Mouse (Mus musculus) MEL (cell line): ENCODE results near the gene Ppp1r37. TPM values are rescaled to one million over a fixed set of nuclear protein-coding genes. Genes with fewer than 3 reads are reported as not detected.

Experiments
- DNase-seq: peaks from one replicate; pipeline ENCODE4 v3.0.0; 2011; ENCODE audit warnings: low read depth, low spot score
- H3K27ac ChIP-seq: 2 replicates; pipeline ENCODE4 v1.5.1; 2012; ENCODE audit warnings: low read depth, mild to moderate bottlenecking, control low read depth, low read length, moderate library complexity; ENCODE audit not compliant: control insufficient read depth
- H3K27me3 ChIP-seq, 2 experiments: fragments of 150-350 bp in 1 of 2; sonication (generic) in 1 of 2; 2 replicates each; pipeline ENCODE4 v1.6.1; 2012; ENCODE audit warnings: low read length in 2 of 2, mild to moderate bottlenecking in 2 of 2, improper control_type of control experiment in 1 of 2, moderate library complexity in 1 of 2; ENCODE audit not compliant: insufficient read depth in 2 of 2, control insufficient read depth in 1 of 2
- H3K36me3 ChIP-seq, 2 experiments: 2 replicates each; pipeline ENCODE4 v1.6.1; 2012 to 2014; ENCODE audit warnings: low read length in 2 of 2, improper control_type of control experiment in 1 of 2, inconsistent platforms in 1 of 2, mild to moderate bottlenecking in 1 of 2; ENCODE audit not compliant: insufficient read depth in 2 of 2, control insufficient read depth in 1 of 2
- H3K4me1 ChIP-seq, 2 experiments: fragments of 150-350 bp in 1 of 2; sonication (generic) in 1 of 2; 2 replicates each; pipeline ENCODE4 v1.6.1; 2012; ENCODE audit warnings: low read length in 2 of 2, improper control_type of control experiment in 1 of 2, mild to moderate bottlenecking in 1 of 2; ENCODE audit not compliant: insufficient read depth in 2 of 2, control insufficient read depth in 1 of 2
- H3K4me3 ChIP-seq, 2 experiments: fragments of 150-350 bp in 1 of 2; sonication (generic) in 1 of 2; 2 replicates each; pipeline ENCODE4 v1.5.1; 2012; ENCODE audit warnings: low read depth in 2 of 2, low read length in 2 of 2, mild to moderate bottlenecking in 2 of 2, moderate library complexity in 2 of 2, control low read depth in 1 of 2, improper control_type of control experiment in 1 of 2; ENCODE audit not compliant: control insufficient read depth in 1 of 2, insufficient read depth in 1 of 2
- H3K79me2 ChIP-seq: 2 replicates; pipeline ENCODE4 v1.6.1; 2012; ENCODE audit warnings: mild to moderate bottlenecking, low read length, moderate library complexity; ENCODE audit not compliant: control insufficient read depth, poor library complexity, insufficient read depth
- H3K9ac ChIP-seq: 2 replicates; pipeline ENCODE4 v1.6.1; 2012; ENCODE audit warnings: low read depth, mild to moderate bottlenecking, control low read depth, low read length, moderate library complexity; ENCODE audit not compliant: control insufficient read depth, poor library complexity, severe bottlenecking
- H3K9me3 ChIP-seq: fragments of 150-350 bp; sonication (generic); replicated peaks from 2 replicates; pipeline ENCODE4 v1.6.1; 2012; ENCODE audit warnings: mild to moderate bottlenecking, low read length, improper control_type of control experiment, moderate library complexity; ENCODE audit not compliant: insufficient read depth
- BHLHE40 ChIP-seq: IDR thresholded peaks from 2 replicates; pipeline ENCODE4 v1.6.1; 2012; ENCODE audit warnings: low read depth, mild to moderate bottlenecking, inconsistent platforms, low read length, improper control_type of control experiment, borderline replicate concordance
- CHD1 ChIP-seq: IDR thresholded peaks from 2 replicates; pipeline ENCODE4 v1.6.1; 2012; ENCODE audit warnings: low read depth, mild to moderate bottlenecking, inconsistent platforms, low read length, improper control_type of control experiment
- CTCF ChIP-seq, 3 experiments: IDR thresholded peaks in 2 of 3; conservative IDR thresholded peaks in 1 of 3; 2 replicates each; pipeline ENCODE4 v1.5.1; 2011 to 2012; ENCODE audit warnings: low read length in 3 of 3, low read depth in 2 of 3, mild to moderate bottlenecking in 2 of 3, improper control_type of control experiment in 1 of 3, inconsistent platforms in 1 of 3, mixed read lengths in 1 of 3, moderate library complexity in 1 of 3; ENCODE audit not compliant: control insufficient read depth in 1 of 3, insufficient read depth in 1 of 3, poor library complexity in 1 of 3, severe bottlenecking in 1 of 3
- E2F4 ChIP-seq: IDR thresholded peaks from 2 replicates; pipeline ENCODE4 v1.6.1; 2011; ENCODE audit warnings: low read depth, low read length, improper control_type of control experiment, borderline replicate concordance
- ELF1 ChIP-seq: IDR thresholded peaks from 2 replicates; pipeline ENCODE4 v1.6.1; 2014; ENCODE audit warnings: low read depth, mild to moderate bottlenecking, inconsistent platforms, low read length, improper control_type of control experiment, moderate library complexity
- EP300 ChIP-seq, 2 experiments: IDR thresholded peaks; 2 replicates each; pipeline ENCODE4 v1.6.1; 2011; ENCODE audit warnings: improper control_type of control experiment in 2 of 2, low read length in 2 of 2, low read depth in 1 of 2, mild to moderate bottlenecking in 1 of 2
- GABPA ChIP-seq: IDR thresholded peaks from 2 replicates; pipeline ENCODE4 v1.6.1; 2012; ENCODE audit warnings: low read depth, mild to moderate bottlenecking, inconsistent platforms, low read length, improper control_type of control experiment, moderate library complexity
- GATA1 ChIP-seq: IDR thresholded peaks from 2 replicates; pipeline ENCODE4 v1.6.1; 2011; ENCODE audit warnings: low read depth, low read length, improper control_type of control experiment
- HCFC1 ChIP-seq: IDR thresholded peaks from 2 replicates; pipeline ENCODE4 v1.6.1; 2012; ENCODE audit warnings: low read depth, mild to moderate bottlenecking, inconsistent platforms, low read length, improper control_type of control experiment, moderate library complexity
- KAT2A ChIP-seq: conservative IDR thresholded peaks from 2 replicates; pipeline ENCODE4 v1.6.1; 2012; ENCODE audit warnings: low read depth, low read length, improper control_type of control experiment, inconsistent platforms
- MAX ChIP-seq: IDR thresholded peaks from 2 replicates; pipeline ENCODE4 v1.6.1; 2011; ENCODE audit warnings: low read length, improper control_type of control experiment
- MAZ ChIP-seq: IDR thresholded peaks from 2 replicates; pipeline ENCODE4 v1.6.1; 2012; ENCODE audit warnings: low read depth, mild to moderate bottlenecking, inconsistent platforms, low read length, improper control_type of control experiment
- MXI1 ChIP-seq: IDR thresholded peaks from 2 replicates; pipeline ENCODE4 v1.6.1; 2011; ENCODE audit warnings: mild to moderate bottlenecking, low read depth, low read length, improper control_type of control experiment
- MYB ChIP-seq: IDR thresholded peaks from 2 replicates; pipeline ENCODE4 v1.6.1; 2011; ENCODE audit warnings: mild to moderate bottlenecking, low read depth, low read length, improper control_type of control experiment
- NRF1 ChIP-seq: IDR thresholded peaks from 2 replicates; pipeline ENCODE4 v1.6.1; 2014; ENCODE audit warnings: low read depth, mild to moderate bottlenecking, inconsistent platforms, low read length, improper control_type of control experiment, moderate library complexity; ENCODE audit not compliant: poor library complexity, insufficient read depth, severe bottlenecking
- POLR2A ChIP-seq, 2 experiments: IDR thresholded peaks; 2 replicates each; pipeline ENCODE4 v1.6.1; 2011 to 2012; ENCODE audit warnings: low read length in 2 of 2, mild to moderate bottlenecking in 2 of 2, control low read depth in 1 of 2, improper control_type of control experiment in 1 of 2, low read depth in 1 of 2, moderate library complexity in 1 of 2; ENCODE audit not compliant: control insufficient read depth in 1 of 2, insufficient read depth in 1 of 2, poor library complexity in 1 of 2
- POLR2AphosphoS2 ChIP-seq: IDR thresholded peaks from 2 replicates; pipeline ENCODE4 v1.6.1; 2011; ENCODE audit warnings: low read length, improper control_type of control experiment
- POLR2AphosphoS5 ChIP-seq: IDR thresholded peaks from 2 replicates; pipeline ENCODE4 v1.6.1; 2012; ENCODE audit warnings: low read depth, borderline replicate concordance, mild to moderate bottlenecking, inconsistent platforms, low read length, moderate library complexity, mixed read lengths
- RAD21 ChIP-seq: IDR thresholded peaks from 2 replicates; pipeline ENCODE4 v1.6.1; 2011; ENCODE audit warnings: mild to moderate bottlenecking, low read depth, low read length, improper control_type of control experiment
- RCOR1 ChIP-seq: IDR thresholded peaks from 2 replicates; pipeline ENCODE4 v1.6.1; 2012; ENCODE audit warnings: low read depth, mild to moderate bottlenecking, inconsistent platforms, low read length, improper control_type of control experiment
- SIN3A ChIP-seq: IDR thresholded peaks from 2 replicates; pipeline ENCODE4 v1.6.1; 2012; ENCODE audit warnings: low read length, improper control_type of control experiment, inconsistent platforms
- SMC3 ChIP-seq: IDR thresholded peaks from 2 replicates; pipeline ENCODE4 v1.6.1; 2011; ENCODE audit warnings: low read depth, low read length, improper control_type of control experiment
- TAL1 ChIP-seq: IDR thresholded peaks from 2 replicates; pipeline ENCODE4 v1.6.1; 2012; ENCODE audit warnings: mild to moderate bottlenecking, inconsistent platforms, low read length, moderate library complexity, mixed read lengths
- TBP ChIP-seq: IDR thresholded peaks from 2 replicates; pipeline ENCODE4 v1.8.0; 2011; ENCODE audit warnings: low read depth, low read length, improper control_type of control experiment
- TCF12 ChIP-seq: IDR thresholded peaks from 2 replicates; pipeline ENCODE4 v1.6.1; 2014; ENCODE audit warnings: low read depth, mild to moderate bottlenecking, inconsistent platforms, low read length, improper control_type of control experiment, moderate library complexity
- UBTF ChIP-seq: IDR thresholded peaks from 2 replicates; pipeline ENCODE4 v1.6.1; 2012; ENCODE audit warnings: low read depth, mild to moderate bottlenecking, inconsistent platforms, low read length, improper control_type of control experiment, moderate library complexity, borderline replicate concordance; ENCODE audit not compliant: insufficient read depth
- ZC3H11A ChIP-seq: IDR thresholded peaks from 2 replicates; pipeline ENCODE4 v1.6.1; 2012; ENCODE audit warnings: low read depth, mild to moderate bottlenecking, inconsistent platforms, low read length, improper control_type of control experiment
- ZKSCAN1 ChIP-seq: IDR thresholded peaks from 2 replicates; pipeline ENCODE4 v1.6.1; 2012; ENCODE audit warnings: low read depth, mild to moderate bottlenecking, inconsistent platforms, low read length, improper control_type of control experiment, moderate library complexity
- polyA plus RNA-seq, 2 experiments: library from polyadenylated mRNA; stranded (reverse) in 1 of 2; unstranded in 1 of 2; fragments of >175 nt in 1 of 2; fragments of >200 nt in 1 of 2; gene quantifications; 2 replicates each; pipeline versions ENCODE4 v1.2.1 to v1.2.4; 2012; ENCODE audit warnings: low replicate concordance in 2 of 2, low read depth in 1 of 2; ENCODE audit not compliant: insufficient read length in 2 of 2, insufficient read depth in 1 of 2, missing spikeins in 1 of 2
- total RNA-seq: library from RNA; depleted of rRNA; stranded (reverse); fragments of 300-350 nt; gene quantifications from 2 replicates; pipeline ENCODE4 v1.2.3, GENCODE M21; 2012

The Ppp1r37 gene
- total and polyA plus RNA-seq, 3 experiments, result 13.6 to 29.0 TPM; not detected in 1

DNA sequence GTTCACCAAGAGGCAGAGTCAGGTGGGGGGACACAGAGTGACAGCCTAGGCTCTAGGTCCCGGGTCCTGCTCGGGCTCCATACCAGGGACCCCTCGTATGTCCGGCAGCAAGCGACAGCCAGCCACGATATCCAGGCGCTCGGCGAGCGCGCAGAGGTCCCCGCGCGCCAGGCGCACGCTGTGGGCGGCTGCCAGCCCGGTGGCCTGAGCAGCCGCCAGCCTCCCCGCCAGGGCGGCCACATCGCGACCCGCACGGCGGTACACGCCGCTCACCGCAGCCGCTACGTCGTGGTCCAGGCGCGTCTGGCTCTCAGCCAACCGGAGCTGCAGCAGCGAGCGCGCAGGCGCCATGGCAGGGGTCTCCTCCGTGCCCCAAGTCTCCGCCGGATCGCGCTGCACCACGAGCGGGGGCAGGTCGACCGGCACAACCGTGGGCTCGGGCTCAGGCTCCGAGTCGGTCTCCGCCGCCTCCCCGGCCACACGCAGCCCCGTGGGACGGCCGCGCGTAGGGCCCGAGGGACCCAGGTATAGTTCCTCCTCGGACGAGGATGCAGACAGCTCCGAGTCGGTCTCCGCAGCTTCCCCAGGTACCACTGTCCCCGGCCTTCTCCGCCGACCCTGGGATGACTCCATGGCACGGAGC is 55.8 kb downstream of the Ppp1r37 start:
- peak; percentile 78 for DNase-seq
- TF ChIP-seq NRF1 (peak; percentile 67), POLR2A (IDR thresholded peaks at IDR 0.05; ENCODE audit: control insufficient read depth in 1 of 2, insufficient read depth in 1 of 2, low read depth in 1 of 2, low read length in 2 of 2, poor library complexity in 1 of 2) (peak in 1 of 2 experiments; percentile 71; a peak in 3 of 4 replicates), TCF12 (peak; percentile 4; the same call in 1 of the 2 replicates), CHD1 (no peak; the same call in 1 of the 2 replicates), UBTF (no peak), MAX (peak; percentile 25; the same call in 1 of the 2 replicates)
- TF ChIP-seq, all 39 proteins: peak for 4
- H3K27ac ChIP-seq, result peak overlapping the region; percentile 95
- no peaks in the 10 kb centered on the region for H3K27me3 ChIP-seq
- peaks cover 0 to 6% of the 10 kb centered on the region in 2 experiments; a peak in 2 of 4 replicates for H3K36me3 ChIP-seq
- H3K4me3 ChIP-seq, result peak overlapping the region; percentile 86 to 94
- H3K79me2 ChIP-seq, result peaks cover 21% of the 10 kb centered on the region
- H3K9me3 ChIP-seq, result no peaks in the 10 kb centered on the region
- H3K9ac ChIP-seq, result peak overlapping the region; percentile 95
- H3K4me1 ChIP-seq, result peaks cover 0 to 8% of the 10 kb centered on the region in 2 experiments; a peak in 2 of 4 replicates

GRCm38 (mm10) chr7:19506326-19506725 is 56.5 kb downstream of the Ppp1r37 start:
- peaks cover 0 to 8% of the 10 kb centered on the region in 2 experiments; a peak in 2 of 4 replicates for H3K4me1 ChIP-seq
- TF ChIP-seq BHLHE40, result no peak
- no peak for TF ChIP-seq E2F4
- TF ChIP-seq MYB, result no peak
- TF ChIP-seq POLR2AphosphoS2, result no peak
- TF ChIP-seq RAD21, result peak; percentile 47
- TF ChIP-seq MAZ, result no peak
- no peak for TF ChIP-seq ELF1
- peak; percentile 56 to 90 (median 70) for TF ChIP-seq CTCF (IDR thresholded peaks at IDR 0.05 in 2 of 3, conservative IDR thresholded peaks at IDR 0.05 in 1 of 3; ENCODE audit: control insufficient read depth in 1 of 3, insufficient read depth in 1 of 3, low read depth in 2 of 3, low read length in 3 of 3, poor library complexity in 1 of 3, severe bottlenecking in 1 of 3)
- no peak for TF ChIP-seq GABPA
- TF ChIP-seq ZKSCAN1, result no peak
- no peak for TF ChIP-seq GATA1
- TF ChIP-seq SIN3A, result peak; percentile 64; the same call in 1 of the 2 replicates
- no peak for TF ChIP-seq EP300 (IDR thresholded peaks at IDR 0.05; ENCODE audit: low read depth in 1 of 2, low read length in 2 of 2)
- no peak for TF ChIP-seq TBP
- TF ChIP-seq ZC3H11A, result peak; percentile 54
- no peak for TF ChIP-seq RCOR1
- TF ChIP-seq TAL1, result no peak
- peak; percentile 88 for TF ChIP-seq SMC3
- TF ChIP-seq KAT2A, result no peak
- no peak for TF ChIP-seq TCF12
- 0 out of 2 replicates have a peak, but pooled peaks have one; percentile 38 for TF ChIP-seq MXI1
- no peak for TF ChIP-seq POLR2AphosphoS5
- TF ChIP-seq HCFC1, result peak; percentile 58
- H3K27ac ChIP-seq, result peak overlapping the region; percentile 29
- H3K27me3 ChIP-seq, result no peaks in the 10 kb centered on the region
- H3K9me3 ChIP-seq, result no peaks in the 10 kb centered on the region
- H3K79me2 ChIP-seq, result peaks cover 21% of the 10 kb centered on the region
- peak overlapping the region; percentile 86 to 94 for H3K4me3 ChIP-seq
- H3K36me3 ChIP-seq, result peaks cover 0 to 6% of the 10 kb centered on the region in 2 experiments; a peak in 2 of 4 replicates
- H3K9ac ChIP-seq, result peak overlapping the region; percentile 95
- peak; percentile 87 for DNase-seq
